Mouse (Mus musculus): ENCODE results near the gene Prpf8. TPM values are rescaled to one million over a fixed set of nuclear protein-coding genes. Genes with fewer than 3 reads are reported as not detected.

Prpf8 gene
- polyA plus RNA-seq, 1 experiment = 83.6 TPM

DNA sequence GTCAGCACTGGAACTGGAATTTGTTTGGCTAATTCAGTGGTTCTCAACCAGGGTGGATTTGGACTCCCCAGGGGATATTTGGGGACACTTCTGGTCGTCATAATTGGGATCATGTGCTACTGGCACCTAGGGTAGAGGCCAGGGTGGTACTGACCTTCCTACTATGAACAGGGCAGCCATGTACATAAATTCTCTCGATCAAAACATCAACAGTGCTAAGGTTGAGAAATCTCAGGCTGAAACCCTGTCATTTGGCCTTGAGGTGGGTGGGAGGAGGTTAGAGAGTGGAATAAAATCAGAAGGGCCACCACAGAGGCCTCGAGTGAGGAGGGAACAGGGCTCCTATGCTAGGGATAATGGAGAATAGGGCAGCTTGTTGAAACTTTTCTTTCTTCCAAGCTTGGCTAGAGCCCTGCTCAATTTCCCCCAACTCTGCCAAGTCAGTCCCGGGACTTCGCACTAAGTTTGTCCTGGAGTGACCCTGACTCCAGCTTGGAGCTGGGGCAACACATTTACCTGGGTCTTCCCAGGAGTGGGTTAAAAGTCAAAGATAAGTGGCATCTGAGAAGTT is 27.4 kb upstream of the Prpf8 start:
- DNase-seq (ENCODE audit: low read depth) = no peak

DNA sequence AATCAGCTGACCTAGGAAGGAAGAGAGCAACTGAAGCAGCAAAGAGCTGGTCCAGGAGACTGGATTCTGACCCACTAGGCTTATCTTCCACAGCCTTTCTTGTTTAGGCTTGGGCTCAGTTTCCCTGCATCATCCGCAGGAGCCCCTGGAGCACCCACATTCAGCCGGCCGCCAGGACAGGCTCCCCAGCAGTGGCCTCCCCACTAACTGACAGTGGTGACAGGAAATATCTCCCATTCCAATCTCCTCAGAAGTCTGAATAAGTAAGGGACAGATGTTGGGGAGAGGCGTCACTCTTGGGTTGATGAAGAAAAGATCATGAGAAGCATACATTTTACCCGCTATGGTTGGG is 26.9 kb upstream of the Prpf8 start:
- no peak for DNase-seq (ENCODE audit: low read depth)

GRCm38 (mm10) chr11:75460103-75460843 is 26.3 kb upstream of the Prpf8 start:
- DNase-seq (ENCODE audit: low read depth) = no peak

DNA sequence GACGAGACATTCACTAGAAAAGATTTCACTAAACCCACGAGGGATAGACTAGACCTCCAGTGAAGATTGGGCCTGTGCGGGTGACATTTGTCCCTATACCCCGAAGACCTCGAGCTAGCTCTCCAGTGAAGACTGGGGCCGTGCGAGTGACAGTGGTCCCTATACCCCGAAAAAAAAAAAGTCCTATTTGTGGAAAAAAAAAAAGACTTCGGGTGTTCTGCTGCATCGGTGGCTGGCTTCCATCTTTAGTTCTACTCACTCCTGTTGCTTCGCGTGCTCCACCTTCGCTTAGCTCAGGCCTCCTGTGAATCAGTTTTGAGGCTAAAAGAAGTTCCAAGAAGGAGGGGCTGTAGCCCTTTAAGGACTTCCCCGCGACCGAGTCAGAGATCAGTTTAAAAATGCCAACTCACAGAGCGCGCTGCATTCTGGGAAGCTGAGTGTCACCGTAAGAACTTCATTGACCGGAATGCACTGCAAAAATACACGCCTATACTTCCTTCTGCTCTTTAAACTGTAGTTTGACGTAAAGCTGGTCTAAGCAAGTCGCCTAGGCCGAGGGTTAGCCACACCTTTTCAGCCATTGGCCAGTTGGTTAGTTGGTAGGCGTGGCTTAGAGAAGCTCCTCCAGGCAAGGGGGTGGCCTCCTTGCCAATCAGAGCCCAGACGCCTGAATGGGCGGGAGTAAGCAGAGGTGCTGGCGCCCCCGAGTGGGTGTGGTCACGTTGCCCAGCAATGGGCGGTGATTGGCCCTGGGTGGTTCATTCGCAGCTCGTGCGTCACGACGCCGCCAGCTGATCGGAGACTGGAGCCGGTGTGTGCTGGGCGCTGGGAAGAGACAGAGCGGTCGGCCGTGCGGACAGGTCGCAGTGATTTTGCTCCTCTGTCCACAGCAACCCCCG is 25.5 kb upstream of the Prpf8 start, which contains the start of gene Tlcd2:
Gene Tlcd2 (plus strand): TSS at position 872 of the 899 bp plus-strand sequence.
- peak; percentile 100 for DNase-seq (ENCODE audit: low read depth)

DNA sequence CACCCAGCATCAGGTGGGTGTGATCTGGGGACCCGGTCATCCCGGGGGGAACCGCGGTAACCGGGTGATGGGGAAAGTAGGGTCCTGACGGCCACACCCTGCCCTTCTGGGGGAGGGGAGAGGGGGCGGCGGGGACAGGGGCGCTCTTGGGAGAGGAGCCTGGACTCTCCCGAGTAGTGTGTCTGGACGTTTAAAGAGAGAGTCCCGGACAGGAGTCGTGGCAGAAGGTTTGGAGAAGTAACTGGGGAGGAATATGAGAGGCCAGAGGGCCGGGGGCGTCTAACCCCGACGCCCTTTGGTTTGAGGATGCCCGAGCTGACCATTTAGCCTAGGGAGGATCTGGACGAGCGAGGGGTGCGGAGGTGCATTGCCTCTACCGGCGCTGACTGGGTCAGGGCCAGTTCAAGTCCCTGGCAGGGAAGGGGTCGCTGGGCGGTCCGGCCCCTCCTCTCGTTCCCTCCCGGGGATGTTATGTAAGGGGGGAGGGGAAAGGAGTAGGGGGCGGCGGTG is 24.8 kb upstream of the Prpf8 start:
- no peak for DNase-seq (ENCODE audit: low read depth)

- no peak for DNase-seq (ENCODE audit: low read depth)
These were observed 24.3 kb upstream of the Prpf8 start for GRCm38 (mm10) chr11:75462253-75462783.

DNA sequence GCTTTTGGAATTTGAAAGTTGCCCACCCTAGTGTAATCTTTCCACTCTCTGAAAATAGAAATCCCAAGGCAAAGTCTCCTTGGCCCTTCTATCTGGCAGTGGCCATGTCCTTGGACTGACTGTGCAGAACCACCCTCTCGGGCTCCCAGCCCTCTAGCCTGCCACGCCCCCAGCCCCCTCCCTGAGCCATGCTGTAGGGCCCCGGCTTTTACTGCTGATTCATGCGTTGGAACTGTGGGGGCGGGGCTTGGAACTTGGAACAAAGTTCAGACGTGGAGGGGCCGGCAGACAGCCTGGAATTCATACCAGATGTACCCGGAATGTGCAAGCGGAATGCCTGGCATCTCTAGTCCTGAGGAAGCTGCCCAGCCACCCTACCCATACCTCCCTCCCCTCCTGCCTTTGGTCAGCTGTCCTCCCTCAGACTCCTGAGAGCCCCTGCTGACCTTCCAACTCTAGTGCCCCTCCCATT is 23.7 kb upstream of the Prpf8 start:
- DNase-seq (ENCODE audit: low read depth) = no peak

GRCm38 (mm10) chr11:75463624-75464023 is 23.0 kb upstream of the Prpf8 start:
- no peak for DNase-seq (ENCODE audit: low read depth)

DNA sequence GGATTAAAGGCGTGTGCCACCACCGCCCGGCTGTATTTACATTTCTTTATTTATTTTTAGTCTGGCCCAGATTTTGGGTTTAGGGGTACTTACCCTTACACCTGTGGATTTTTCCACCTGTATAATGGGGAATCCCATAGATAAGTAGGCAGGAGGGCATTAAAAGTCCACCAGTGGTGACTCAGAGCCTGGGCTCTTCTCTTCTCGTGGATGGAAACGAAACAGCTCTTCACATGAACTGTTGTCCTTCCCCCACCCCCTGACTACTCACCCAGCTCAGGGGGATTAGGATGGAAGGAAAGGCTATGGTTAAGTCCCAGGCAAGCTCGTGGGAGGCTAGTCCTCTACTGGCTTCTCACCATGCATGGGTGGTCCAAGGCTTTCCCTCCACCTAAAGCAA is 22.2 kb upstream of the Prpf8 start:
- DNase-seq (ENCODE audit: low read depth) = no peak

GRCm38 (mm10) chr11:75465051-75465450 is 21.6 kb upstream of the Prpf8 start:
- no peak for DNase-seq (ENCODE audit: low read depth)

DNA sequence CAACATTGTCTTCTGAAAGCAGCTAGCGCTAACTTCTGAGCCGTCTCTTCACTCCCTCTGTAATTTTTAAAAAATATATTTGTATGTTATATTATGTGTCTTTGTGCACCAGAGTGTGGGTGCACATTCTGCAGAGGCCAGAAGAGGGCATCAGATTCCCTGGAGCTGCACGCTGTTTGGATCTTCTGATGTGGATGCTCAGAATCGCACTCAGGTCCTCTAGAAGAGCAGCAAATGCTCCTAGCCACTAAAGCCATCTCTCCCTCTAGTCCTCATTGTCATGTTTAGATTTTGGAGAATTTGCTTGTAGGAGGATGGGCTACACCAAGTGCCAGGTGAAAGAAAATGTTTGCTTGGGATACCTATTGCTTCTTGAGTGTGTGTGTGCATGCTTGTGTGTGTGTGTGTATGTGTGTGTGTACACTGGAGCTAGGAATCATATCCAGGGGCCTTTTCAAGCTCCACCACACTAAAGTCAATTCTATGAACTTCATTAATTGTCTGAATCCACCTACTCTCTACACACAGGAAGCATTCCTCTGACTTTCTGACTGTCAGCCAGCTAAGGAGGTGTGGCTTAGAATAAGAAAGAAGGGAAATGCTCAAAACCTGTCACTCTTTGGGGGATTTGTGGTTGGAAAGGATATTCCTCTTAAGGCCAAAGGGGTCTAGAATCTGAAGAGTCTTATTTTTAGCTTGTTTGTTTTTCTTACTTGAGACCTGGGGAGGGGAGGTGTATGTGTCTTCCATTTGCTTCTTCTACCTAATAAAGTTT is 19.7 kb upstream of the Prpf8 start:
- DNase-seq (ENCODE audit: low read depth) = no peak

DNA sequence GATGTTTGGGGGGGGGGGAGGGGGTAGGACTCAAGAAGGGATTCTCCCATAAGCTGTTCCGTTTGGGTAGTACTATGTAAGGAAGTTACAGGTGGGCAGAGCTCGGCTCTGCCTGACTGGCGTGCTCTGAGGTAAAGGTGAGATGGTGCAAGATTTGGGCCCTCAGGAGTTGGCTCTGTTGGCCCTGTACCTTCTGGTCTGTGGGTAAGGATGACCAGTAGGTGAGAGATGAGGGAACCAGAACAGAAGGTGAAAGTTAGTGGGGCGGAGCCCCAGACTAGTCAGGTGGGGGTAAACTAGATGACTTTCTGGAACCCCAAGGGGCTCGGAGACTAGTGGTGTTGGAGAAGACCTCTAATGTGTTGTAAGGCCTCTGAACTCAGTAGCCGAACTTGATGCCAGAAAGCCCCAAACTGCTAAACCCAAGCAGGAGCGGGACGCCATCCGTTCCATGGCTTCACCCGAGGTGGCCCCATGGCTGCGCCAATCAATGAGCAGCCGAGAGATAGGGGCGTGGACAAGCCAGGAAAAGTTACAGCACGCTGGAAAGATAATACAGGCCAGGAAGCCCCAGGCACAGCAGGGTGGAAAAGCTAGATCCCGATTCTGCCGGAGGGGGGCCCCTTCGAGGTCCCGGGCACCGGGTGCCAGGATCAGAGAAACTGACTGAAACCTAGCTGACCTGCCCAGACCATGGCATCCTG is 19.0 kb upstream of the Prpf8 start:
- DNase-seq (ENCODE audit: low read depth) = no peak

- no peak for DNase-seq (ENCODE audit: low read depth)
These were observed 18.2 kb upstream of the Prpf8 start for GRCm38 (mm10) chr11:75468410-75468809.

GRCm38 (mm10) chr11:75469261-75469660 is 17.4 kb upstream of the Prpf8 start:
- DNase-seq (ENCODE audit: low read depth) = no peak

DNA sequence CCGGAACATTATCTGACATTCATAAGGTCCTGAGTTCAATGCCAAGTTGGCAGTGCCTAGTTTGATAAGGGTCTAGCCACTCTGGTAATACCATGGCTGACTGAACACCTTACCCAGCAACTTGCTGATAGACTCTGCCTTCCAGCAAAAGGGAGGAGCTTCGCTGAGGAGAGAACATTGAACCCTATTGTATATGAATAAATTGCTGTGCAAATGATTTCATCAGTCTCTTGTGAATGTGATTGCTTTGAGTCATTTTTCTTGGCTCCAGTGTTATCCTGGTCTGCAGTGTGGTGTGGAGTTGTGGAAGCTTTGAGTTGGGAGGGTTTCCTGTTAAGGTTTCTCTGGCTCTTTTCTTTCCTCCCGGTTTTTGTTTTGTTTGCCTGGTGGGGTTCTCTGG is 15.9 kb upstream of the Prpf8 start:
- no peak for DNase-seq (ENCODE audit: low read depth)

DNA sequence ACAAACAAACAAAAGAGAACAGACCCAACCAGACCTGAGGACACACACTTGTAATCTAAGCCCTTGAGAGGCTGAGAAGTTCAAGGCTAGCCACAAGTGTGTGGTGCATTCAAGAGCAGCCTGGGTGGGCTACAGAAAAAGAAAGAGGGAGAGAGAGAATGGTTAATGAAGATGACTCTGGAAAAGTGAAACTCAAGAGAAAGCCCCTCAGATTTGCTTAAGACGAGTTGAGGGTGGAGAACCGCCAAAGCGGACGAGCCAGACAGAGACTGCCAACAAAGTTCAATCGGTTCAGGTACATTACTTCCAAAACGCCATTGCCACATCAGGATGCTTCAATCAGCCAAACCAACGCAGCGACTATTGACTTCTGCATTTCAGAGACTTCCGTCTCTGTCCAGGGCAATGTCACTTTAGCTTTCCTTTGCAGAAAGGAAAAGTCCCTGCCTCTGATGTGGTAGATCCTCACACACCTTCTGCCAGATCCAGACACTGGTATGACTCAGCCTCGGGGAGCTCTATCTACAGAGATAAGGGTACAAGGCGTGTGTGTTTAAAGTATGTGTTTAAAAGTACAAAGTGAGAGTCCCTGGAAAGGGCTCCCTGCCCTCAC is 14.0 kb upstream of the Prpf8 start:
- DNase-seq (ENCODE audit: low read depth) = no peak

- no peak for DNase-seq (ENCODE audit: low read depth)
These were observed 13.2 kb upstream of the Prpf8 start for GRCm38 (mm10) chr11:75473376-75473775.

DNA sequence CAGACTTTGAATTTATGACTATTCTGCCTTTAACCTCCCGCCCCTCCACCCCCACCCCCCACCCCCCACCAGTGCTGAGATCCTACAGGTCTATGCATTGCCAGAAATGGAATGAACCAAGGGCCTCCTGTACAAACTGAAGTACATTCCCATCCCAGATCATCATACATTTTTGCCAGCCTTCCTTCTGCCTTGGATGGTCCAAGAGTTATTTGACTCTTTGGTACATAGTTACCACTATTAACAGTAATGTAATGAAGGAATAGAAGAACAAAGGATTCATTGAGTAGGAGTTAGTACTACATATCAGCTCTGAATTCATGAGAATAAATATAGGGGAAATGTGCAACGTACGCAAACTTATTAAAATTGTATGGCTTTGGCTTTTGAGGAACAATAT is 424 bp upstream of the Prpf8 start:
- peak; percentile 38 for DNase-seq (ENCODE audit: low read depth)

- DNase-seq (ENCODE audit: low read depth) = no peak
These were observed 880 bp downstream of the Prpf8 start for GRCm38 (mm10) chr11:75487496-75487895.

Measured in gonadal fat pad, adult 2 months (tissue).